Mouse (Mus musculus): ENCODE results near the gene Nudt9. TPM values are rescaled to one million over a fixed set of nuclear protein-coding genes. Genes with fewer than 3 reads are reported as not detected.

Nudt9 gene
- polyA plus RNA-seq, 1 experiment from 2014 or later, result 65.1 TPM

Small RNA genes within 50 kb of the gene (microRNA-seq; reads per million reads assigned to microRNA genes)
- 1.5 reads per million for gene Mir5619

Other genes with a start within 250 kb of the Nudt9 start
- gene Klhl8, start 135.0 kb upstream of the Nudt9 start, polyA plus RNA-seq (2016; fragmentation: Nextera tagmentation; extraction: Ambion mirVana), result 11.9 and 12.1 TPM in 2 replicates
- gene Hsd17b13, start 68.9 kb upstream of the Nudt9 start, polyA plus RNA-seq (2016; fragmentation: Nextera tagmentation; extraction: Ambion mirVana), result not detected in 2 replicates
- 2.1 and 2.6 TPM in 2 replicates for gene Hsd17b11, start 24.4 kb upstream of the Nudt9 start, polyA plus RNA-seq (2016; fragmentation: Nextera tagmentation; extraction: Ambion mirVana)
- not detected in 2 replicates for gene Gm17660, start 31.3 kb downstream of the Nudt9 start, polyA plus RNA-seq (2016; fragmentation: Nextera tagmentation; extraction: Ambion mirVana)
- 26.5 and 28.3 TPM in 2 replicates for gene Sparcl1, start 67.4 kb downstream of the Nudt9 start, polyA plus RNA-seq (2016; fragmentation: Nextera tagmentation; extraction: Ambion mirVana)
- gene Dspp, start 124.4 kb downstream of the Nudt9 start, polyA plus RNA-seq (2016; fragmentation: Nextera tagmentation; extraction: Ambion mirVana), result not detected in 2 replicates
- gene Dmp1, start 156.3 kb downstream of the Nudt9 start, polyA plus RNA-seq (2016; fragmentation: Nextera tagmentation; extraction: Ambion mirVana), result 0.06 and 0.09 TPM in 2 replicates